Mouse (Mus musculus) hindbrain, embryonic 16.5 days (tissue): ENCODE measurements around the gene Sec11a. TPM values are rescaled to one million over a fixed set of nuclear protein-coding genes. Genes with fewer than 3 reads are reported as not detected.

Experiments used
- ATAC-seq: fragments of 200-750 bp; cut with Nextera tagmentation; 2 replicates; pipeline ENCODE4 v1.8.0; 2017; ENCODE audit warnings: moderate TSS enrichment, moderate library complexity
- H3K27ac ChIP-seq: fragments of 300-500 bp; sonication (generic); 2 replicates; pipeline ENCODE4 v1.5.1; 2014; ENCODE audit warnings: low read depth, mild to moderate bottlenecking, control low read depth, low read length, moderate library complexity
- H3K27me3 ChIP-seq: fragments of 300-500 bp; sonication (generic); replicated peaks from 2 replicates; pipeline ENCODE4 v1.6.1; 2014; ENCODE audit warnings: low read length; ENCODE audit not compliant: control insufficient read depth, insufficient read depth
- H3K36me3 ChIP-seq: fragments of 300-500 bp; sonication (generic); 2 replicates; pipeline ENCODE4 v1.6.1; 2014; ENCODE audit warnings: mild to moderate bottlenecking, low read length, moderate library complexity, mixed read lengths; ENCODE audit not compliant: control insufficient read depth, insufficient read depth
- H3K4me1 ChIP-seq: fragments of 300-500 bp; sonication (generic); 2 replicates; pipeline ENCODE4 v1.6.1; 2014; ENCODE audit warnings: low read depth, low read length; ENCODE audit not compliant: control insufficient read depth, insufficient read depth
- H3K4me2 ChIP-seq: fragments of 300-500 bp; sonication (generic); 2 replicates; pipeline ENCODE4 v1.6.1; 2014; ENCODE audit warnings: mild to moderate bottlenecking, low read length, control low read depth, moderate library complexity
- H3K4me3 ChIP-seq: fragments of 300-500 bp; sonication (generic); 2 replicates; pipeline ENCODE4 v1.5.1; 2014; ENCODE audit warnings: mild to moderate bottlenecking, low read length, control low read depth, moderate library complexity
- H3K9ac ChIP-seq: fragments of 300-500 bp; sonication (generic); 2 replicates; pipeline ENCODE4 v1.6.1; 2014; ENCODE audit warnings: low read depth, mild to moderate bottlenecking, control low read depth, low read length, moderate library complexity
- H3K9me3 ChIP-seq: fragments of 300-500 bp; sonication (generic); 2 replicates; pipeline ENCODE4 v1.6.1; 2014; ENCODE audit warnings: mild to moderate bottlenecking, low read length, moderate library complexity; ENCODE audit not compliant: control insufficient read depth
- WGBS: fragments of 180-500 bp; shearing (Covaris S2); extraction: QIAGEN DNeasy Blood & Tissue Kit; methylation state at CpG from one replicate; pipeline ENCODE4 v1.1.7; 2014; 5-methylcytosine and 5-hydroxymethylcytosine counted together
- polyA plus RNA-seq: library from polyadenylated mRNA; unstranded; fragments of >200 nt; fragmentation: Nextera tagmentation; extraction: Ambion mirVana; gene quantifications from 2 replicates; pipeline ENCODE4 v1.2.1, GENCODE M21; 2015

Gene Sec11a
- polyA plus RNA-seq, 1 experiment from 2014 or later, result 164 TPM

GRCm38 (mm10) chr7:80935834-80936233 is 11.7 kb downstream of the Sec11a start:
- no peak overlapping the region for H3K27ac ChIP-seq
- no peaks in the 10 kb centered on the region for H3K27me3 ChIP-seq
- no peaks in the 10 kb centered on the region for H3K4me1 ChIP-seq
- WGBS, result 94% methylated on average over 1 of the region's 1 CpGs
- no peak overlapping the region for H3K4me3 ChIP-seq
- no peak overlapping the region for H3K4me2 ChIP-seq
- no peak overlapping the region for H3K9ac ChIP-seq
- no peak for ATAC-seq
- H3K36me3 ChIP-seq, result peaks cover 4% of the 10 kb centered on the region; the same call in 1 of the 2 replicates
- no peaks in the 10 kb centered on the region for H3K9me3 ChIP-seq

GRCm38 (mm10) chr7:80932777-80933176 is 14.8 kb downstream of the Sec11a start:
- H3K4me1 ChIP-seq, result no peaks in the 10 kb centered on the region
- peaks cover 5% of the 10 kb centered on the region for H3K36me3 ChIP-seq
- no peak overlapping the region for H3K4me2 ChIP-seq
- ATAC-seq, result no peak
- WGBS, result 84% methylated on average over 1 of the region's 1 CpGs
- no peak overlapping the region for H3K9ac ChIP-seq
- no peak overlapping the region for H3K27ac ChIP-seq
- H3K4me3 ChIP-seq, result no peak overlapping the region
- no peaks in the 10 kb centered on the region for H3K9me3 ChIP-seq
- no peaks in the 10 kb centered on the region for H3K27me3 ChIP-seq

- no peaks in the 10 kb centered on the region for H3K27me3 ChIP-seq
- no peak for ATAC-seq
Observed at GRCm38 (mm10) chr7:80931618-80932207, 15.9 kb downstream of the Sec11a start.

GRCm38 (mm10) chr7:80923165-80923564 is 24.4 kb downstream of the Sec11a start:
- Histone ChIP-seq H3K27me3 (no peaks in the 10 kb centered on the region), H3K9ac (no peak overlapping the region), H3K4me2 (no peak overlapping the region), H3K4me3 (no peak overlapping the region), H3K9me3 (no peaks in the 10 kb centered on the region), H3K27ac (no peak overlapping the region), H3K4me1 (no peaks in the 10 kb centered on the region), H3K36me3 (peaks cover 20% of the 10 kb centered on the region)
- no peak for ATAC-seq
- 94% methylated on average over 2 of the region's 2 CpGs for WGBS

More at GRCm38 (mm10) chr7:80931618-80932207, 15.9 kb downstream of the Sec11a start:
- Histone ChIP-seq H3K9me3 (no peaks in the 10 kb centered on the region), H3K9ac (no peak overlapping the region), H3K4me2 (no peak overlapping the region), H3K36me3 (peaks cover 11% of the 10 kb centered on the region), H3K4me3 (no peak overlapping the region), H3K27ac (no peak overlapping the region), H3K4me1 (no peaks in the 10 kb centered on the region)
- 90% methylated on average over 8 of the region's 8 CpGs for WGBS

GRCm38 (mm10) chr7:80919647-80920008 is 28.0 kb downstream of the Sec11a start:
- ATAC-seq, result no peak
- H3K9me3 ChIP-seq, result no peaks in the 10 kb centered on the region
- no peak overlapping the region for H3K27ac ChIP-seq
- H3K27me3 ChIP-seq, result no peaks in the 10 kb centered on the region
- H3K36me3 ChIP-seq, result peaks cover 26% of the 10 kb centered on the region
- no peaks in the 10 kb centered on the region for H3K4me1 ChIP-seq
- no peak overlapping the region for H3K4me2 ChIP-seq
- 92% methylated on average over 5 of the region's 5 CpGs for WGBS
- no peak overlapping the region for H3K4me3 ChIP-seq
- no peak overlapping the region for H3K9ac ChIP-seq

- no peak for ATAC-seq
- H3K4me3 ChIP-seq, result no peak overlapping the region
- H3K9ac ChIP-seq, result no peak overlapping the region
- peaks cover 25% of the 10 kb centered on the region for H3K36me3 ChIP-seq
- H3K4me2 ChIP-seq, result no peak overlapping the region
- H3K27ac ChIP-seq, result no peak overlapping the region
- H3K9me3 ChIP-seq, result no peaks in the 10 kb centered on the region
- WGBS, result 90% methylated on average over 8 of the region's 8 CpGs
- H3K4me1 ChIP-seq, result no peaks in the 10 kb centered on the region
- H3K27me3 ChIP-seq, result no peaks in the 10 kb centered on the region
Observed at GRCm38 (mm10) chr7:80918982-80919646, 28.5 kb downstream of the Sec11a start.

GRCm38 (mm10) chr7:80917916-80918465 is 29.6 kb downstream of the Sec11a start:
- Histone ChIP-seq H3K9me3 (no peaks in the 10 kb centered on the region), H3K4me3 (no peak overlapping the region), H3K27ac (no peak overlapping the region), H3K27me3 (no peaks in the 10 kb centered on the region), H3K4me1 (no peaks in the 10 kb centered on the region), H3K4me2 (no peak overlapping the region), H3K9ac (no peak overlapping the region), H3K36me3 (peaks cover 27% of the 10 kb centered on the region)
- ATAC-seq, result no peak
- WGBS, result 83% methylated on average over 4 of the region's 4 CpGs

- H3K4me2 ChIP-seq, result no peak overlapping the region
- no peaks in the 10 kb centered on the region for H3K27me3 ChIP-seq
- no peaks in the 10 kb centered on the region for H3K4me1 ChIP-seq
- no peak overlapping the region for H3K27ac ChIP-seq
- peaks cover 30% of the 10 kb centered on the region for H3K36me3 ChIP-seq
- 90% methylated on average over 8 of the region's 8 CpGs for WGBS
- H3K4me3 ChIP-seq, result no peak overlapping the region
- H3K9me3 ChIP-seq, result no peaks in the 10 kb centered on the region
- ATAC-seq, result no peak
- H3K9ac ChIP-seq, result no peak overlapping the region
Observed at GRCm38 (mm10) chr7:80912496-80912895, 35.1 kb downstream of the Sec11a start.

- Histone ChIP-seq H3K36me3 (peaks cover 25% of the 10 kb centered on the region), H3K9me3 (no peaks in the 10 kb centered on the region)
- WGBS, result 84% methylated on average over 7 of the region's 7 CpGs
Observed at GRCm38 (mm10) chr7:80911053-80911452, 36.5 kb downstream of the Sec11a start.

More at GRCm38 (mm10) chr7:80911053-80911452, 36.5 kb downstream of the Sec11a start:
- H3K27ac ChIP-seq, result no peak overlapping the region
- H3K4me3 ChIP-seq, result no peak overlapping the region
- H3K4me1 ChIP-seq, result no peaks in the 10 kb centered on the region
- H3K4me2 ChIP-seq, result no peak overlapping the region
- ATAC-seq, result no peak
- no peaks in the 10 kb centered on the region for H3K27me3 ChIP-seq
- H3K9ac ChIP-seq, result no peak overlapping the region
